Mouse (Mus musculus) gastrocnemius, adult 8-10 months (tissue): ENCODE results near the gene Nfasc. TPM values are rescaled to one million over a fixed set of nuclear protein-coding genes. Genes with fewer than 3 reads are reported as not detected.

Experiments
- DNase-seq, 2 experiments: peaks; one replicate each; pipeline ENCODE4 v3.0.0; 2022; ENCODE audit warnings: low spot score in 2 of 2
- total RNA-seq, 4 experiments: library from RNA; stranded (reverse); gene quantifications; 2 replicates each; pipeline ENCODE4 v1.2.4; 2022

Gene Nfasc
- total RNA-seq, 4 experiments from 2014 or later = 0.10 to 0.72 (median 0.22) TPM

DNA sequence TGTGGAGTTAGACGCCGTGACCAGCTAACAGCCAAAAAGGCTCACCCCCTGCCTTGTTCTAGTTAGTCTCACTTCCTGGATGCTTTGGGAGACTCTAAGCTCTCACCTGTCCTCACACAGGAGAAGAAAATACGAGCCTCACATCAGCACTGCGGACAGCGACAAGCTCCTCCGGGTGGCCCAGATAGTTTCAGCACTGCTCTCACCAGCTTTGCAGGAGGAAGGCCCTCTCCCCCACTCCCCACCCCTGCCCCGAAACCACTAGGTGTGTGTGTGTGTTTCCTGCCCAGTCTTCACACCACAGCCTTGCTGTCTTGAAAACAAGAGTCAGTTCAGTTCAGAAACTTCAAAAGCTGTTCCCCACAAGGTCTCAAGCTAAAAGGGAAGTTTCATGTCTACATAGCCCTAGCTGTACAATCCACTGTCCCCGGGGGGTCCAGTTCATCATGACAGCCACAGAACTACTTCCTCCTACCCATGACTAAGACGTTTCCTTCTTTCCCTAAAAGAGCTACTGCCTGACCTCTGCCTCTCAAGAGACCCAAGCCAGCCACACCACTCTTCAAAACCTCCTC is 7.6 kb downstream of the Nfasc start:
- no peak for DNase-seq

DNA sequence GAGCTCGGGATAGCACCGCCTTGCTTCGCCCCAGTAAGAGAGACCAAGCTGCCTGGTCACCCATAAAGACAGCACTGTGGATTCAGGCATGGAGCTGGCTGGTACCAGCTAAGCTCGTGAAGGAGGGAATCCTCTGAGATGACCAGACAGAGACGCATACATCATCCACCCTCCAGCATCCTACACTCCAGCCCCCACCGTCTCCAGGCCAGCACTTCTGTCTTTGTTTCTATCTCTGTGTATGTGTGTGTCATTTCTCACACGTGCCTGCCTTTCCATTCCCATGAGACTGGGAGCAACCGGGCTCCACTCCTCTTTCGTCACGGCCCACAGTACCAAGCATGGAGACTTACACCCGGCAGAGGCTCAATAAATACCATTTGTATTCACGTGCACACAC is 9.3 kb downstream of the Nfasc start:
- no peak for DNase-seq

DNA sequence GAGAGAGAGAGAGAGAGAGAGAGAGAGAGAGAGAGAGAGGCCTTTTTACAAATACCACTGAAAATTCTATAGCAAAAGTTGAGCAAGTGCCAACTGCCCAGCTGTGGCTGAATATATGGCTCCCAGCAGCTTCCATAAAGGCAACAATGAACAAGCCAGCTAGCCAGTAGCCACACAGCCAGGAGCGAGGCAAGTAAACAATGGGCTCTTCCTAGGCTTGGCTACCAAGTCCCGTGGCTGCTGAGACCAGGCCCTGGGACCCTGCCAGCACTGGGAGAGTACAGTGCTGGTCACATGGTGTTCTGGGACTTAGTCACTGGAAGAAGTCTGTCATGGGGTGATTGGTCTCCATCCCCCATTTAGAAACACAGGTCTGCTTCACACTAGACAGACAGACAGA is 14.0 kb downstream of the Nfasc start:
- no peak for DNase-seq

DNA sequence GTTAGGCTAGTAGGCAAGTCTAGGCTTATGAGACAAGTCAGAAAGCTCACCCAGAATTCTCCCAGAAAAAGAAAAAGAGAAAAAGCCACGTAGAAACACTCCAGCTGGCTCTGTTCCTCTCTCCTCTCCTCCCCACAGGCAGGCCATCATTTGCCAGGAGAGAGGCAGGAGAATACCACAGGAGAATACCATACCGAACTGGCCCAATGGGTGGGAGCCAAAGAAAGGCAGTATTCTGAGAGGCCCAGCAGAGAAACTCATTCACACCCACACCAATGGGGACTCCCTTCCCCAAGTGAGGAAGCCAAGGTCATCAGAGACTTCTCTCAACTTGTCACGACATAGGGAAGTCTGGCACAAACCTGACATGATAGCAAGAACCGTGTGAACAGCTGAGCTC is 19.2 kb downstream of the Nfasc start:
- DNase-seq = no peak

DNA sequence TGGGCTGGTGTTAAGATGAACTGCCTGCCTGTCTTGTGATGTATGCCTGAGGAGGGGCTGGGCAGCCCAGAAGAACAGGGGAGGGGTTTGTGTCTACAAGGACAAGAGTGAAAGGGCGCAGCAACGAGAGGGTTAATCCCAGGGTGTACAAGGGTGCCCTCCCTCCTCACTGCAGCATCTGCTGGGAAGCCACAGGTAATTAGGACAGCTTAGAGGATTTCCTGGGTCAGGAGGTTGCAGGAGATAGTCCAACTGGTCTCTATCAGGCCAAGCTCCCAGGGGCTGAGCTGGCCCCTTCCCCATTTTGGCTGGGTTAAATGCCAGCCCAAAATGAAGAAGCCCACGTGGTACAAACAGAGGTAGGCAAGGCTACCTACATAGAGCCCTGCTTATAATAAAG is 20.3 kb downstream of the Nfasc start:
- no peak for DNase-seq

DNA sequence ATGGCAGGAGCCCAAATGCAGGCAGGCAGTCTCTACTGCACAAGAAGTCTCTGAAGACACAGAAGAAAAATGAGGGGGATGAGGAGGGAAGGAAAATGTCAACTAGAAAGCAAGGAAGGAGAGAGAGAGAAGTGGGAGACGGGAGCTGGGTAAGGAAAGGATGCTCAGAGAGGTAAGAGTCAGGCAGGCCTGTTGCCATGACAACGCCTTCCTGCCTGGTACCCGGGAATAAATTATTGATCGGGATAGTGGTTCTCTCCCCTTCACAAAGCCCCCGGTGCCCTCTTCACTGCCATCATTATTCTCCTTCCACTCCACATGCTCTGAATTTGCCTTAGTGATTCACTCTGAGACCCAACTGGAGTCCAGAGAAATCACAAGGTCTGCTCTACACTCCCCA is 23.4 kb downstream of the Nfasc start:
- no peak for DNase-seq

DNA sequence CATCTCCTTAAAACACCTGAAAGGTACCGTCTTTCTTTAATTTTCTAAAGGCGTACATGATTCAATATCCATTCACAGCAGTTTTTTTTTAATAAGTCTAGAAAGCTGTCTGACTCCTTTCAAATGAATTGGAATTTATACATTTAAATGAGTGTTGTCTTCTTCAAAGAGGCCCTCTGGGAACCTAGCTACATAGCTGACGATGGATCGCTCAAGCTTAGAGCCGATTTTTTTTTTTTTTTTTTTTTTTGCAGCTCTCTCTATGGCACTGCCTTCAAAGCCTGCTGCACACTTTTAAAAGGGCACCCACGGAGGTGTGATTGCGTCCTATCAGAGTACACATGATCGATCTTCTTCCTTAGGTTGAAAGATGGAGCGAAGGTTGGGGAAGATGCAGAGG is 26.6 kb downstream of the Nfasc start:
- DNase-seq = no peak

DNA sequence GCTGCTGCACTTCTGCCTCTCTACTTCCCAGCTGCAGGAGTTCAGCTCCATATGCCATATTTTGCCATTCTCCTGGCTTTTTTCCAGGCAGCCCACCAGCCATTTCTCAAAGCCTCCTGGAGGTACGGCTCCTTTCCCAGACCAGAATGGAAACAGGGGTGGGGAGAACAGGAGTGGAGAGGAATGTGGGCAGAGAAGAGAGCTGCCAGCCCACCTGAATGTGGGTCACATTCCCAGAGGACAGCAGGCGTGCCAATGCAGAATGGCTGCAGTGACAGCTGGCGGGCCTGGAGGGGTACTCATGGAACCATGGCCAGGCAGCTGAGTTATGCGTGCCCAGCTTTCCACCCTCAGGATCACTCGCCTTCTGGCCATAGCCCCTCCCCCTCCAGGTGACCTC is 32.2 kb downstream of the Nfasc start:
- no peak for DNase-seq

DNA sequence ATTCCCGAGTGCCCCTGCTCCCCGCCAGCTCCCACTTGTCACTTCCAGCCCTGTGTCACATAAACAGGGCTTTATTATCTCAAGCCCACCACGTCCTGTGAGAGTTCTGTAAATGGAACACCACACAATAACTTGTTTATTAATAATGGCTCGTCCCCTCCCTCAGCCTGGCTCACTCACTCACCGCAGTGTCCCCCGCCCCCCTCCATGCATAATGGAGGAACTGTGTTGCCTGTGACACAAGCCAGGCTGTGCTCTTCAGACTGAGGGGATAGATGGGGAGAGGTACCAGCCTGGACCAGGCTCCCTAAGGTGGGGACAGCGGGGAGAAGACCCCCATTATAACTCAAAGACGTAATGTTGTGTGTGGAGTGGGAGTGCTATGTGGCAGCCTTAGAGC is 34.3 kb downstream of the Nfasc start:
- no peak for DNase-seq

DNA sequence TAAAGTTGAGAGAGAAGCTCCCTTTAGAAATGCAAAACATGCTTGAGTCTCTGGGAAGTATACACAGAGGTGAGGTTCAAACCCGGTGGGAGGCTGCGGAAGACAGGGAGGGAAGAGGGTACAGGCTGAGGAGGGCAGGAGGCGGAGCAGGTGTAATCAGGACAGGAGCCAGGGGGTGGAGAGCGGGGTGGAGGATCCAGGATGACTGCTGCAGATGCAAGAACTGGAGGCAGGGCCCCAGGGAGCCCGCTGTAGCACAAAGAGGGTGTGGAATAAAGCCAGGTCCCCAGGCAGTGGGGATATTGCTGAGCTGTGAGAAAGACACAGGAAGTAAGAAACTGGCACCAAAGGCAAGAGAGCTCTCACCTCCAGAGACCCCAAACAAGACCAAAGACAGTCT is 38.1 kb downstream of the Nfasc start:
- no peak for DNase-seq

DNA sequence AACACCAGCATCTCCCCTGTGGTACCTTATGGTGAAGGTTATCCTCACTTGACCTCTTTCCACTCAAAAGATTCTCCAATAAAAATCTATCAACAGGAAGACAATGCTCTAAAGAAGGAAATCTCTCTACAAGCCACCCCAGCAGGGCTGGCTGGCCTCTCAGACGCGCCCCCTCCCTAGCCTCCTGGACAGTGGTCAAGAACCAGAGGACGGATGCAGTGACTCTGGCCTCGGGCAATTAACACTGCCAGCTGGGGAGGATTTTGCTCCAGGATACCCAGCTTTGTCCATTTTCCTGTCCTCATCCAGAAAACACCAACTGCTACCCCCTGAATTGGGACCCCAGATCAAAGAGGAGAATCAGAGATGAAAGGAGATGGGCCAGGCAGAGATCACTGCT is 44.7 kb downstream of the Nfasc start:
- DNase-seq = no peak

DNA sequence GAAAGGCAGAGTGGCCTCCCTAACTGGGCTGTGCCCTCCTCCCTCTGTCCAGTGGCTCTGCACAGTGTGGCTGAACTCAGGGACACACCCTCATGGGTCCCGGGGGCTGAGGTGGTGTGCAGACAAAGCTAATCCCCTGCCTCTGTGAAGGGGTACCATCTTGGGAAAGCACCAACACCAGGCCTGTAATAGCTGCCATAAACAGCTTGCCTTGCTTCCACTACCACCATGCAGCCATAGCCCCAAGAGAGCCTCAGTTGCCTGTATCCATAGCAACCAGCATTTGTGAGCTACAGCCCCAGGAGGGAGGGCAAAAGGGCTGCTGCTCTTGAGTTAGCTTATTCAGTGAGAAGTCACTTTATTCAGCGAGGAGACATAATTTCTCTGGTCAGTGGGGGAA is 45.4 kb downstream of the Nfasc start:
- no peak for DNase-seq

DNA sequence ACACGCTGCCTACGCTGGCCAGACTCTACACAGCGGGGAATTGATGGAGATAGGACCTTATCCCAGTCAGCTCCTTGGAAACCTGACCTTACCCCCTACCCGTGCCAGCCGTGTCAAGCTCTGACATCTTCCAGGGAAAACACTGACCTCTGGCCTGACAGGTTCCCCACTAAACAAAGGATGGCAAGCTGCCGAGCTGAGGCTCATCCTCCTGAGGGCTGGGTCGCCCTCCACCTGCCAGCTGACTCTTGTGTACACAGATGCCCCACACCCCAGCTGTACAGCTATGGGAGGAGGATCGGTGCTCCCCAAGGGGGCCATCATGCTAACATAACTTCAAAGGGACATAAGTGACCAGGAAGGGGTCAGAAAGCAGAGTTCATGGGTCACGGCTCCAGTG is 47.6 kb downstream of the Nfasc start:
- no peak for DNase-seq

DNA sequence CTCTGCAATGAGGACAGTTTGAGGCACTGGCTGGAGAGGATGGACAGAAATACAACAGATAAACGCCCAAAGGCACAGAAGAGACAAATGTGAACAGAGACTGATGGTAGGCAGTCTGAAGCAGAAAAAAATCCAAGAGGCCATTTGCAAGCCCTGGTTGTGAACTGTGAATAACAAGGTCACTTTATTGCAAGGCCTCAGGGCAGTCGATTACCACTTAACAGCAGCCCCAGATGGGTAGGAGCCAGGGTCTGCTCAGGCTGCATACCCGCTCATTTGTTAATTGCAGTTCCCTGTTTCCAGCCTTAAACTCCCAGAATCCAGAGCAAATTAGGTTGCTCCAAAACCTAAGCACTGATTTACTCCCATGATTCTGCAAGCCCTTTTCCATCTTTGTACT is 52.4 kb downstream of the Nfasc start:
- DNase-seq = no peak

DNA sequence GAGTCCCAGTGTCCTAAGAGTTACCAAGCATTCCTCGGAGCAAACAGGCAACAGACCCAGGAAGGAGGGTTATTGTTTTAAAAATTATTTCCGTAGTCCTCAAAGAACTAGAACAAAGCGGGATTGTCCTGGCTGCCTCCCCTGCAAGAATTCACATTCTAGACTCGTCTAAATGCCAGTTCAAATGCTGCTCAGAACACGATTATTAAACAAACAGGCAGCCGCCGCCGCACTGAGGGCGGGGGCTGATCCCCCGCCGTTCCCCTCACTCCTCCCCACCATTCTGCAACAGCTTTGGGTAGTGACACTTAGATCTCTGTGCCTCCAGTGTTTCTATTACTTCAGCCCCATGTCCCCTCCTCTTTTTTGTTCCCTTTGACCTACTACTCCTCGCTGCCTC is 62.7 kb downstream of the Nfasc start:
- no peak for DNase-seq

DNA sequence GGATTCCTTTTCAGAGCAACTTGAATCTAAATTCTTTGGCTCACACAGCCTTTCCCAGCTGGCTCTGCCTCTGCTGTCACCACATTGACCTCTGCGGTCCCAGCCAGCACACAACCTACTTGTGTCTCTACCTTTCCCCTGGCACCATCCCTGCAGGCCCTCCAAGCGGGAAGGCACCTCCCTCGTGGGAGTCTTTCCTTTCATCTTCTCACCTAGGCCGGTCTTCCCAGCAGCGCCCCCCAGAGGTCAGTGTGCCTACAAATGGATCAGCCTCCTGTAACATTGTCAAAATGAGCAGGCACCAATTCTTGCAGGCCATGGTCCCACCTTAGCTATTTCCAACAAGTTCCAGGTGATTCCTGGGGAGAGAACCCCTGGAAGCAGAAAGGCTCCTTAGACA is 63.5 kb downstream of the Nfasc start:
- peak in 1 of 2 experiments; percentile 6 for DNase-seq

DNA sequence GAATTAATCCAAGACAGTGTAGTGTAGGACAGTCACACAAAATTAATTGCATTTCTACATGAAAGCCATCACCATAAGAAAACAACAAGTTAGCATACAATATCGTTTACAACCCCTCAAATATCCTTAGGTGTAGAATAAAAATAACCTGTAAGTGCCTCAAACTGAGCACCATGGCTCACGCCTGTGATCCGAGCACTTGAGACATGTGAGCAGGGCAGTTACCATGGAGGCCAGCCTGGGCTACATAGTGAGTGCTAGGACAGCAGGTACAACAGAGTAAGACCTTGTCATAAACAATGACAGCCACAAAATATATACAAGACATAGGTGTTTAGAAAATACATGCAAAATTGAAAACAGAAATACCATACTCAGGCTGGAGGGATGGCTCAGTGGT is 68.9 kb downstream of the Nfasc start:
- no peak for DNase-seq

DNA sequence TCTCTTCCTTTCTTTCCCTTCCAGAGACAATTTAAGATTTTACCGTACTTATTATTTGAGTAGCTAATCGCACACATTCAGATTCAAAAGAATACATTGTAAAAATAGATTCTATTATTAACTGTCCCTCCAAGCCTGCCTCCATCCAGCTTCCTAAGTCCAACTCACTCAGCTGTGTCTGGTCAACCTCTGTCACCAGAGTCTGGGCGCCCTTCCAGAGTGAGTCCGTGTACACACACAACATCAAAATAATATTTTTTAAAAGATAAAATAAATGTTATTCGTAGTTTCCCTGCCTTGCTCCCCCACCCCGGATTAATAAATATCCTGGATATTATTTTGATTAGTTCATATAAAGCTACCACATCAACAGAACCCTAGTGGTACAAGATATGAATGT is 72.4 kb downstream of the Nfasc start:
- no peak for DNase-seq

DNA sequence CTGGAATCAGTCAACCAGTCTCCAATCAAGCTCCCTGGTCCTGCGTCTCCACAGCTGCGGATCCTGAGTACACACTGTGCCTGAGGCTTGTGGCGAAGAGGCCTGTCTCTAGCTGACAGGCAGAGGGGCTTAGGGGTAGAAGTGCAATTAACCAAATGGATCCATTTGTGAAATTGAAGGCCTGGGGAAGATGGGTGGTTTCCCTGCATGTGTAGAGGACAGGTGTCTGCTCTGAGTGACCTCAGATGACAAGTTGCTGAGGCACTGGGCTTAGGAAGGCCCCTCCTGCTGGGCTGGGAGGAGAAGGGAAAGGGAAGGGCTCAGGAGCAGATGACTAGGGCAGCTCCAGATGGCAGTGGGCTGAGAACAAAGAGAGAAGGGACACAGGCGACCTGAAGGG is 81.2 kb downstream of the Nfasc start:
- no peak for DNase-seq

DNA sequence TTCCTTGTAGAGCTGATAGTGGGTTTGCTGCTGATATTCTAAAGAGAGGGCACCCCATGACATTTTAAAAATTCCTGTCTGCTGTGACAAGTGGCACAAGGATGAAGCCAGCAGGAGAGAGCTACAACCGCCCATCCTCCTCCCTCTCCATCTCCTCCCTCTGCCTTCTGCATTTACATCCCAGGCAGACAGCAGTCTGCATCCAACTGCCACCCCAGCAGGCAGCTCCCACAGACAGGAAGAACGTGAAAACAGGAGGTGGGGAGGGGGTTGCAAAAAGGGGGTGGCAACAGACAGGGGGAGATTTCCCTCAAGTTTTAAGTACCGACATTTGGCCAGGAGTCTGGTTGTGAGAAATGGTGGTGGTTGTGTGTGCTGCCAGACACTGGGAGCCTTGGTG is 82.0 kb downstream of the Nfasc start:
- no peak for DNase-seq

DNA sequence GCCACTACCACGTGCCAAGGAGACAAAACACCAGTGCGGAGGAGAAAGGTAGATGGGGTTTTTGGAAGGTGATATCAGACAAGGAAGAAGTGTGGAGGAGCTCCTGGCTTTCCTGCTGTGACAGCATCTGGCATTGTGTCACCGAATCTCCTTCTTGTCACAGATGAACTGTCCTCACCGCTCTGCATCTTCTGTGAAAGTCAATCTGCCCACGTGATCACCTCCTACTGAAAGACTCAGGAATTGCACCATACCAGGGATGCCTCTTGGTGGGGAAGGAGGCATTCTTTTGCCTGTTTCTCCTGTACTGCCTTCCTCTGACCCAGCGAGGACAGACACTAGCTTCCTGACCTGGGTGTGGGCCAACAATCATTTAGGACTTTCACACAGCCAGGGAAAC is 86.0 kb downstream of the Nfasc start:
- DNase-seq = no peak

DNA sequence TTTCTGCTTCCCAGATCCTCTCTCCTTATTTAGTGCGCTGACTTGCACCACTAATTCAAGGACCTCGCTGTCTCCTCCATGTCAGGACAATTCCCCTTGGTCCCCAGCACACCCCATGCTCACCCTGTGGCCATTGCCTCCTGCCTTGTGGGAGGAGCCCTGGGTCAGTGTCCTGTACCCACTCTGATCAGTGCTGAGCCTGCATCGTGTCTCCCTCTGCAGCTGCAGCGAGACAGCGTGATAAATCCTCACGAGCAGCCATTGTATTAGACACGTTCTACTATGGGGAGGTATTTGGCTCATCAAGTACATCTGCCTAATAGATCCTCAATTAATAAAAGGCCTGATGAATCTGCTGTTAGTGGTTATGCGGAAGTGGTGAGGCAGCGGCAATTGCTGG is 86.8 kb downstream of the Nfasc start:
- no peak for DNase-seq

DNA sequence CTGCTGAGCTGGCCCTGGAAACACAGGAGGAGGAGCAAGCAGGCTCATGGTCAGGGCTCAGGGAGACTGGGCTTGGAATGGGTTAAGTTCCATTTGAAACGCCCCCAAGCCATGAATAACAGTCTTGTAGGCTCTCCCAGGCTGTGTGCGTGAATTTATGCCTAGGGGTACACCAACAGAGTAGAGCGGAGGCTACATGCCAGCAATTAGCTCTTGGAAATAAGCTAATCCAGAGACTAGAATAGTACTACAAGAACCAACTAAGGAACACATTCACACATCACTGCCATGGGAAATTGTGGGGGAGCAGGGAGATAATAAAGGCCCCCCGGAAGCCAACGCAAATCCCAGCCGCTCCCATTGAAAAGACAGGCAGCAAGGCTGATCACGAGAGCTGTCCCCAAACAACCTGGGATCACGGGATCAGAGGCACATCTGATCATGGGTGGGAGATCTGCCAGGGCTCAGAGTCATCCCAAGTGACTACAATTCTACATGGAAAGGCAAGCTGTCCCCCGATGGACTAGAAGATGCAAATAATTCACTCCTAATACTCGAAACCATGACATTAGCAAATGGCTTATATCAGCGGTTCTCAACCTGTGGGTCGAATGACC is 87.6 kb downstream of the Nfasc start:
- DNase-seq = no peak

DNA sequence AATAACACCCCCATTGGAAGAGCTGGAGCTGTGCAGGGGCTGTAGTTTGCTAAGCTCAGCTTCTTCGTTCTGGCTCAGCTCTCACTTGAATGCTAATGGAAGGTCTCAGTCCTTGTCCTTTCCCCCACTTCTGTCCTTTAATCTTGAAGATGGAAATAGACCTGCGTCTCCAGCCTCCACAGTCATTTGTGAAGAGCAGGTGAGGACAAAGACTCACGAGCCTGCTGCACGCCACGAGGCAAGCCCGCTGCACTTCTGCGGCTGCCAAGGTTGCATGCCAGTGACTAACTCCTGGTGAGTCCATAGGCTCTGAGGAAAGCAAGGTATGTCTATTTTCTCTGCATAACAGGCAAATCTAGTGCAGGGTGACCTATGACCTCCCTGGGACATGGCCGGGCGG is 88.4 kb downstream of the Nfasc start:
- DNase-seq = no peak
